Mouse (Mus musculus): ENCODE measurements at regions not wholly inside any gene's neighbourhood (a gene's known extent, or its start where the extent isn't known, plus 50 kb on each side); places are given as distances from the start of the nearest gene placed in this dataset.

- H3K27me3 ChIP-seq (ENCODE audit: control insufficient read depth, insufficient read depth, low read length) = no peaks in the 10 kb centered on the region
- WGBS = 89% methylated on average over 3 of the region's 3 CpGs
- H3K4me1 ChIP-seq (ENCODE audit: control insufficient read depth, insufficient read depth, low read length) = no peaks in the 10 kb centered on the region
- ATAC-seq (ENCODE audit: low FRiP score, low TSS enrichment) = no peak
- H3K4me2 ChIP-seq (replicated peaks; ENCODE audit: low read depth, low read length) = no peak overlapping the region
- H3K27ac ChIP-seq (ENCODE audit: low read depth, low read length) = no peak overlapping the region
- no peaks in the 10 kb centered on the region for H3K9me3 ChIP-seq (ENCODE audit: control insufficient read depth, low read length)
- H3K9ac ChIP-seq (ENCODE audit: low read depth, low read length) = no peak overlapping the region
- no peak overlapping the region for H3K4me3 ChIP-seq (ENCODE audit: low read length)
- H3K36me3 ChIP-seq (ENCODE audit: control insufficient read depth, insufficient read depth, low read length) = no peaks in the 10 kb centered on the region
These were observed 340.8 kb downstream of the Galc start for GRCm38 (mm10) chr12:97918416-97918815.

GRCm38 (mm10) chr12:97915026-97915425, 344.2 kb downstream of the Galc start:
- H3K36me3 ChIP-seq (ENCODE audit: control insufficient read depth, insufficient read depth, low read length) = no peaks in the 10 kb centered on the region
- H3K9me3 ChIP-seq (ENCODE audit: control insufficient read depth, low read length) = no peaks in the 10 kb centered on the region
- H3K9ac ChIP-seq (ENCODE audit: low read depth, low read length) = no peak overlapping the region
- H3K4me3 ChIP-seq (ENCODE audit: low read length) = no peak overlapping the region
- 86% methylated on average over 4 of the region's 4 CpGs for WGBS
- H3K4me2 ChIP-seq (replicated peaks; ENCODE audit: low read depth, low read length) = no peak overlapping the region
- no peaks in the 10 kb centered on the region for H3K27me3 ChIP-seq (ENCODE audit: control insufficient read depth, insufficient read depth, low read length)
- H3K4me1 ChIP-seq (ENCODE audit: control insufficient read depth, insufficient read depth, low read length) = no peaks in the 10 kb centered on the region
- no peak for ATAC-seq (ENCODE audit: low FRiP score, low TSS enrichment)
- H3K27ac ChIP-seq (ENCODE audit: low read depth, low read length) = no peak overlapping the region

DNA sequence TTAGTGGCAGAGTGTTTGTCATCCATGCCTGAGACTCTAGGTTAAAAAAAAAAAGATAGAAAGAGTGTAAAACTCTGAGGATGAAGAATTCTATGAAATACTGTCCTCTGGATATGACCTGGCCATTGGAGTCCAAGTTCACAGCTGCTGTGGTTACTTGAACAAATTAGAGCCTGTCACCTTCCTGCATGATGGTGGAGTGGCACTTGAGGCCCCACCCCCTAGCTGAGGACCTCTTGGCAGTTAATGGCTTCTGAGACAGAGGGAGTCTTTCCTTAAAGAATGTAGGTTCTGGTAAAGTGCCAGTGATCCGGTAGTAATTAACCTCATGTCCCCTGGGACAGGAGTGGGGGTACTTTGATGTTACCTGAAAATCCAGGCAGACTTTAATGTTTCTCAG, 346.5 kb downstream of the Galc start:
- no peak for ATAC-seq (ENCODE audit: low FRiP score, low TSS enrichment)
- Histone ChIP-seq H3K4me1 (ENCODE audit: control insufficient read depth, insufficient read depth, low read length) (no peaks in the 10 kb centered on the region), H3K9me3 (ENCODE audit: control insufficient read depth, low read length) (no peaks in the 10 kb centered on the region), H3K9ac (ENCODE audit: low read depth, low read length) (no peak overlapping the region), H3K27ac (ENCODE audit: low read depth, low read length) (no peak overlapping the region), H3K4me2 (replicated peaks; ENCODE audit: low read depth, low read length) (no peak overlapping the region), H3K4me3 (ENCODE audit: low read length) (no peak overlapping the region), H3K36me3 (ENCODE audit: control insufficient read depth, insufficient read depth, low read length) (no peaks in the 10 kb centered on the region), H3K27me3 (ENCODE audit: control insufficient read depth, insufficient read depth, low read length) (no peaks in the 10 kb centered on the region)
- WGBS = 75% methylated on average over 1 of the region's 1 CpGs

DNA sequence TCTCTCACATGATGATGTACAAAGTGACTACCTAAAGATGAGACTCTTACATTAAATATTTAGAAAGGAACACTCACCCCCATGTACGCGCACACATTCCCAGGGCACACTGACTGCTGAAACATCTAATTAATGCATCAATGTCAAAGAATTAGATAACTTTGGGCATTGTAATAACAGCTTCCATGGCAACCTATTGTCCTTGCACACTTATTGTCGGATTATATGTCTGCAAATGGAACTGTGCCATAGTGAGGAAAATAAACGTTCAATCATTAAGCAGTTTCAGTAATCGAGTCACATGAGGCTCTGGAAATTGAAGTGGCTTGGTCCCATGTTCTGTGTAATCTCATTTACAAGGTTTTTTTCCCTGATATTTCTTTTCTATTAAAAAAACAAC, 360.0 kb downstream of the Galc start:
- WGBS = 91% methylated on average over 5 of the region's 5 CpGs
- Histone ChIP-seq H3K4me1 (ENCODE audit: control insufficient read depth, insufficient read depth, low read length) (no peaks in the 10 kb centered on the region), H3K27ac (ENCODE audit: low read depth, low read length) (no peak overlapping the region)

GRCm38 (mm10) chr12:97898178-97898577, 361.1 kb downstream of the Galc start:
- Histone ChIP-seq H3K4me3 (ENCODE audit: low read length) (no peak overlapping the region), H3K4me2 (replicated peaks; ENCODE audit: low read depth, low read length) (no peak overlapping the region), H3K27me3 (ENCODE audit: control insufficient read depth, insufficient read depth, low read length) (no peaks in the 10 kb centered on the region), H3K4me1 (ENCODE audit: control insufficient read depth, insufficient read depth, low read length) (no peaks in the 10 kb centered on the region), H3K9me3 (ENCODE audit: control insufficient read depth, low read length) (no peaks in the 10 kb centered on the region), H3K9ac (ENCODE audit: low read depth, low read length) (no peak overlapping the region), H3K27ac (ENCODE audit: low read depth, low read length) (no peak overlapping the region), H3K36me3 (ENCODE audit: control insufficient read depth, insufficient read depth, low read length) (no peaks in the 10 kb centered on the region)
- no peak for ATAC-seq (ENCODE audit: low FRiP score, low TSS enrichment)
- WGBS = 95% methylated on average over 2 of the region's 2 CpGs

More for the DNA sequence above, 360.0 kb downstream of the Galc start:
- no peak overlapping the region for H3K4me2 ChIP-seq (replicated peaks; ENCODE audit: low read depth, low read length)
- H3K36me3 ChIP-seq (ENCODE audit: control insufficient read depth, insufficient read depth, low read length) = no peaks in the 10 kb centered on the region
- no peak overlapping the region for H3K9ac ChIP-seq (ENCODE audit: low read depth, low read length)
- no peaks in the 10 kb centered on the region for H3K9me3 ChIP-seq (ENCODE audit: control insufficient read depth, low read length)
- H3K4me3 ChIP-seq (ENCODE audit: low read length) = no peak overlapping the region
- no peak for ATAC-seq (ENCODE audit: low FRiP score, low TSS enrichment)
- no peaks in the 10 kb centered on the region for H3K27me3 ChIP-seq (ENCODE audit: control insufficient read depth, insufficient read depth, low read length)

DNA sequence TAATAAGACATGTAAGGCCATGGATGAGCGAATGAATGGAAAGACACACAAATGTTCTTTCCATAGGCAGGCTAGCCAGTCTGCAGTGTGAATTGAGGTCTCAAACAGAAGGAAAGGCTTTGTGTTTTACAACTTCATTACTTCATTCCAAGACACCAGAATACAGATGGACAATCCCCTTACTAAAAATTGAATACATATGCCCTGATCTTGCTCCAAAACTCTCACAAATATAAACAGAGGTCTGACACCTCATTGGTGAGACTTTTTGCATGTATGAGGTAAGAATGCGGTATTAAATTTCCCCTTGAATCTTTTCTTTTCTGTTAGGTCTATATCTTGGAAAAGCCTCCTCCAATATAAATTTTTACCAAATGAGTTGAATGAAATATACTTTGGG, 363.3 kb downstream of the Galc start:
- no peak overlapping the region for H3K27ac ChIP-seq (ENCODE audit: low read depth, low read length)
- H3K36me3 ChIP-seq (ENCODE audit: control insufficient read depth, insufficient read depth, low read length) = no peaks in the 10 kb centered on the region
- H3K4me2 ChIP-seq (replicated peaks; ENCODE audit: low read depth, low read length) = no peak overlapping the region
- H3K4me3 ChIP-seq (ENCODE audit: low read length) = no peak overlapping the region
- ATAC-seq (ENCODE audit: low FRiP score, low TSS enrichment) = no peak
- H3K4me1 ChIP-seq (ENCODE audit: control insufficient read depth, insufficient read depth, low read length) = no peaks in the 10 kb centered on the region
- 79% methylated on average over 2 of the region's 2 CpGs for WGBS
- H3K9ac ChIP-seq (ENCODE audit: low read depth, low read length) = no peak overlapping the region
- no peaks in the 10 kb centered on the region for H3K27me3 ChIP-seq (ENCODE audit: control insufficient read depth, insufficient read depth, low read length)
- H3K9me3 ChIP-seq (ENCODE audit: control insufficient read depth, low read length) = no peaks in the 10 kb centered on the region

- no peak overlapping the region for H3K4me3 ChIP-seq (ENCODE audit: low read length)
- ATAC-seq (ENCODE audit: low FRiP score, low TSS enrichment) = no peak
- no peaks in the 10 kb centered on the region for H3K36me3 ChIP-seq (ENCODE audit: control insufficient read depth, insufficient read depth, low read length)
- H3K27ac ChIP-seq (ENCODE audit: low read depth, low read length) = no peak overlapping the region
- peak overlapping the region; percentile 30 for H3K4me2 ChIP-seq (replicated peaks; ENCODE audit: low read depth, low read length)
- 8% methylated on average over 12 of the region's 12 CpGs for WGBS
- H3K27me3 ChIP-seq (ENCODE audit: control insufficient read depth, insufficient read depth, low read length) = no peaks in the 10 kb centered on the region
- H3K9ac ChIP-seq (ENCODE audit: low read depth, low read length) = no peak overlapping the region
- no peaks in the 10 kb centered on the region for H3K9me3 ChIP-seq (ENCODE audit: control insufficient read depth, low read length)
- 0 out of 2 replicates have a peak, but pooled peaks cover 13% of the 10 kb centered on the region for H3K4me1 ChIP-seq (ENCODE audit: control insufficient read depth, insufficient read depth, low read length)
These were observed 370.3 kb downstream of the Galc start for GRCm38 (mm10) chr12:97888801-97889455.

GRCm38 (mm10) chr12:97888291-97888800, 370.9 kb downstream of the Galc start:
- no peaks in the 10 kb centered on the region for H3K36me3 ChIP-seq (ENCODE audit: control insufficient read depth, insufficient read depth, low read length)
- no peak overlapping the region for H3K4me2 ChIP-seq (replicated peaks; ENCODE audit: low read depth, low read length)
- H3K9me3 ChIP-seq (ENCODE audit: control insufficient read depth, low read length) = no peaks in the 10 kb centered on the region
- H3K27me3 ChIP-seq (ENCODE audit: control insufficient read depth, insufficient read depth, low read length) = no peaks in the 10 kb centered on the region
- 6% methylated on average over 6 of the region's 6 CpGs for WGBS
- H3K4me3 ChIP-seq (ENCODE audit: low read length) = no peak overlapping the region
- no peak for ATAC-seq (ENCODE audit: low FRiP score, low TSS enrichment)
- 0 out of 2 replicates have a peak, but pooled peaks cover 13% of the 10 kb centered on the region for H3K4me1 ChIP-seq (ENCODE audit: control insufficient read depth, insufficient read depth, low read length)
- H3K9ac ChIP-seq (ENCODE audit: low read depth, low read length) = no peak overlapping the region
- H3K27ac ChIP-seq (ENCODE audit: low read depth, low read length) = no peak overlapping the region

- H3K9ac ChIP-seq (ENCODE audit: low read depth, low read length) = no peak overlapping the region
- no peak for ATAC-seq (ENCODE audit: low FRiP score, low TSS enrichment)
- H3K36me3 ChIP-seq (ENCODE audit: control insufficient read depth, insufficient read depth, low read length) = no peaks in the 10 kb centered on the region
- no peak overlapping the region for H3K4me2 ChIP-seq (replicated peaks; ENCODE audit: low read depth, low read length)
- H3K4me3 ChIP-seq (ENCODE audit: low read length) = no peak overlapping the region
- no peaks in the 10 kb centered on the region for H3K4me1 ChIP-seq (ENCODE audit: control insufficient read depth, insufficient read depth, low read length)
- no peaks in the 10 kb centered on the region for H3K9me3 ChIP-seq (ENCODE audit: control insufficient read depth, low read length)
- 87% methylated on average over 4 of the region's 4 CpGs for WGBS
- no peaks in the 10 kb centered on the region for H3K27me3 ChIP-seq (ENCODE audit: control insufficient read depth, insufficient read depth, low read length)
- no peak overlapping the region for H3K27ac ChIP-seq (ENCODE audit: low read depth, low read length)
These were observed 376.8 kb downstream of the Galc start for GRCm38 (mm10) chr12:97882439-97882838.
